Mouse (Mus musculus): ENCODE measurements around the gene Zbtb11. TPM values are rescaled to one million over a fixed set of nuclear protein-coding genes. Genes with fewer than 3 reads are reported as not detected.

Zbtb11 gene
- total RNA-seq, 1 experiment, result 24.3 TPM

GRCm38 (mm10) chr16:55967221-55967620, 6.5 kb upstream of the Zbtb11 start:
- Histone ChIP-seq H3K27ac (ENCODE audit: insufficient read depth, low read depth, low read length, poor library complexity, severe bottlenecking) (no peak overlapping the region; the same call in 1 of the 2 replicates), H3K4me3 (ENCODE audit: insufficient read depth in 1 of 2, low read depth in 1 of 2, low read length in 2 of 2, poor library complexity in 1 of 2, severe bottlenecking in 1 of 2) (peak overlapping the region; percentile 96 to 99), H3K9ac (ENCODE audit: insufficient read depth, low read depth, low read length, poor library complexity, severe bottlenecking) (peak overlapping the region; percentile 100), H3K36me3 (ENCODE audit: control insufficient read depth, insufficient read depth, low read length, poor library complexity, severe bottlenecking) (peaks cover 39% of the 10 kb centered on the region), H3K4me1 (ENCODE audit: control insufficient read depth in 2 of 2, insufficient read depth in 2 of 2, low read length in 2 of 2, poor library complexity in 1 of 2) (peaks cover 0 to 2% of the 10 kb centered on the region in 2 experiments; a peak in 1 of 4 replicates), H3K9me3 (ENCODE audit: control insufficient read depth, insufficient read depth, low read depth, low read length) (no peaks in the 10 kb centered on the region)
- TF ChIP-seq CHD2 (IDR thresholded peaks at IDR 0.05; ENCODE audit: low read depth, low read length) (no peak), MAFK (IDR thresholded peaks at IDR 0.05; ENCODE audit: insufficient read depth, low read depth, low read length) (no peak), HCFC1 (IDR thresholded peaks at IDR 0.05; ENCODE audit: borderline replicate concordance, insufficient read depth, low read length) (no peak), ZNF384 (IDR thresholded peaks at IDR 0.05; ENCODE audit: low read depth, low read length) (no peak), ZC3H11A (IDR thresholded peaks at IDR 0.05; ENCODE audit: borderline replicate concordance, low read depth, low read length) (no peak)
- in situ Hi-C loops (cut with MboI; ENCODE audit: low sequenced_read_pairs in 2 of 2, unreplicated experiment in 2 of 2), result no loop called here
- DNase-seq (ENCODE audit: low read depth, low spot score), result no peak

GRCm38 (mm10) chr16:55969147-55969546, 4.5 kb upstream of the Zbtb11 start:
- in situ Hi-C loops (cut with MboI; ENCODE audit: low sequenced_read_pairs in 2 of 2, unreplicated experiment in 2 of 2), result no loop called here
- H3K9ac ChIP-seq (ENCODE audit: insufficient read depth, low read depth, low read length, poor library complexity, severe bottlenecking), result no peak overlapping the region; the same call in 1 of the 2 replicates
- H3K27ac ChIP-seq (ENCODE audit: insufficient read depth, low read depth, low read length, poor library complexity, severe bottlenecking), result no peak overlapping the region
- no peak for DNase-seq (ENCODE audit: low read depth, low spot score)
- H3K36me3 ChIP-seq (ENCODE audit: control insufficient read depth, insufficient read depth, low read length, poor library complexity, severe bottlenecking), result peaks cover 39% of the 10 kb centered on the region
- peak overlapping the region in 1 of 2 experiments; percentile 32; a peak in 2 of 4 replicates for H3K4me3 ChIP-seq (ENCODE audit: insufficient read depth in 1 of 2, low read depth in 1 of 2, low read length in 2 of 2, poor library complexity in 1 of 2, severe bottlenecking in 1 of 2)
- peaks cover 0 to 2% of the 10 kb centered on the region in 2 experiments; a peak in 1 of 4 replicates for H3K4me1 ChIP-seq (ENCODE audit: control insufficient read depth in 2 of 2, insufficient read depth in 2 of 2, low read length in 2 of 2, poor library complexity in 1 of 2)
- TF ChIP-seq HCFC1 (IDR thresholded peaks at IDR 0.05; ENCODE audit: borderline replicate concordance, insufficient read depth, low read length) (no peak), MAFK (IDR thresholded peaks at IDR 0.05; ENCODE audit: insufficient read depth, low read depth, low read length) (no peak), ZNF384 (IDR thresholded peaks at IDR 0.05; ENCODE audit: low read depth, low read length) (no peak)
- no peaks in the 10 kb centered on the region for H3K9me3 ChIP-seq (ENCODE audit: control insufficient read depth, insufficient read depth, low read depth, low read length)

GRCm38 (mm10) chr16:55970416-55970815, 3.3 kb upstream of the Zbtb11 start:
- H3K36me3 ChIP-seq (ENCODE audit: control insufficient read depth, insufficient read depth, low read length, poor library complexity, severe bottlenecking), result peaks cover 39% of the 10 kb centered on the region
- no peak overlapping the region for H3K9ac ChIP-seq (ENCODE audit: insufficient read depth, low read depth, low read length, poor library complexity, severe bottlenecking)
- no peak for DNase-seq (ENCODE audit: low read depth, low spot score)
- no peak overlapping the region for H3K27ac ChIP-seq (ENCODE audit: insufficient read depth, low read depth, low read length, poor library complexity, severe bottlenecking)
- TF ChIP-seq ZC3H11A (IDR thresholded peaks at IDR 0.05; ENCODE audit: borderline replicate concordance, low read depth, low read length) (no peak), MAFK (IDR thresholded peaks at IDR 0.05; ENCODE audit: insufficient read depth, low read depth, low read length) (no peak), ZNF384 (IDR thresholded peaks at IDR 0.05; ENCODE audit: low read depth, low read length) (no peak), CHD2 (IDR thresholded peaks at IDR 0.05; ENCODE audit: low read depth, low read length) (no peak), HCFC1 (IDR thresholded peaks at IDR 0.05; ENCODE audit: borderline replicate concordance, insufficient read depth, low read length) (no peak)
- H3K4me1 ChIP-seq (ENCODE audit: control insufficient read depth in 2 of 2, insufficient read depth in 2 of 2, low read length in 2 of 2, poor library complexity in 1 of 2), result peaks cover 0 to 2% of the 10 kb centered on the region in 2 experiments; a peak in 1 of 4 replicates
- H3K9me3 ChIP-seq (ENCODE audit: control insufficient read depth, insufficient read depth, low read depth, low read length), result no peaks in the 10 kb centered on the region
- H3K4me3 ChIP-seq (ENCODE audit: insufficient read depth in 1 of 2, low read depth in 1 of 2, low read length in 2 of 2, poor library complexity in 1 of 2, severe bottlenecking in 1 of 2), result no peak overlapping the region
- in situ Hi-C loops (cut with MboI; ENCODE audit: low sequenced_read_pairs in 2 of 2, unreplicated experiment in 2 of 2), result no loop called here

GRCm38 (mm10) chr16:55971735-55972615, 1.7 kb upstream of the Zbtb11 start:
- no peak for TF ChIP-seq CHD2 (IDR thresholded peaks at IDR 0.05; ENCODE audit: low read depth, low read length)
- TF ChIP-seq ZC3H11A (IDR thresholded peaks at IDR 0.05; ENCODE audit: borderline replicate concordance, low read depth, low read length), result no peak
- TF ChIP-seq MAFK (IDR thresholded peaks at IDR 0.05; ENCODE audit: insufficient read depth, low read depth, low read length), result no peak
- TF ChIP-seq HCFC1 (IDR thresholded peaks at IDR 0.05; ENCODE audit: borderline replicate concordance, insufficient read depth, low read length), result no peak
- TF ChIP-seq ZNF384 (IDR thresholded peaks at IDR 0.05; ENCODE audit: low read depth, low read length), result no peak
- Histone ChIP-seq H3K9me3 (ENCODE audit: control insufficient read depth, insufficient read depth, low read depth, low read length) (no peaks in the 10 kb centered on the region), H3K4me3 (ENCODE audit: insufficient read depth in 1 of 2, low read depth in 1 of 2, low read length in 2 of 2, poor library complexity in 1 of 2, severe bottlenecking in 1 of 2) (no peak overlapping the region), H3K9ac (ENCODE audit: insufficient read depth, low read depth, low read length, poor library complexity, severe bottlenecking) (no peak overlapping the region), H3K27ac (ENCODE audit: insufficient read depth, low read depth, low read length, poor library complexity, severe bottlenecking) (peak overlapping the region; percentile 38; the same call in 1 of the 2 replicates), H3K4me1 (ENCODE audit: control insufficient read depth in 2 of 2, insufficient read depth in 2 of 2, low read length in 2 of 2, poor library complexity in 1 of 2) (peaks cover 0 to 2% of the 10 kb centered on the region in 2 experiments; a peak in 1 of 4 replicates), H3K36me3 (ENCODE audit: control insufficient read depth, insufficient read depth, low read length, poor library complexity, severe bottlenecking) (peaks cover 37% of the 10 kb centered on the region)
- in situ Hi-C loops (cut with MboI; ENCODE audit: low sequenced_read_pairs in 2 of 2, unreplicated experiment in 2 of 2), result no loop called here
- DNase-seq (ENCODE audit: low read depth, low spot score), result no peak

All from ES-E14 (cell line).